Mouse (Mus musculus) neural tube, embryonic 14.5 days (tissue): ENCODE data around the gene Hipk4. TPM values are rescaled to one million over a fixed set of nuclear protein-coding genes. Genes with fewer than 3 reads are reported as not detected.

ENCODE experiments used
- ATAC-seq: fragments of 200-750 bp; cut with Nextera tagmentation; 2 replicates; pipeline ENCODE4 v1.8.0; 2017; ENCODE audit warnings: low read depth, mild to moderate bottlenecking, moderate TSS enrichment, moderate library complexity
- H3K27ac ChIP-seq: fragments of 300-500 bp; sonication (generic); 2 replicates; pipeline ENCODE4 v1.5.1; 2014; ENCODE audit warnings: low read depth, mild to moderate bottlenecking, control low read depth, low read length, moderate library complexity, mixed read lengths
- H3K27me3 ChIP-seq: fragments of 300-500 bp; sonication (generic); 2 replicates; pipeline ENCODE4 v1.6.1; 2014; ENCODE audit warnings: low read length; ENCODE audit not compliant: control insufficient read depth, insufficient read depth
- H3K36me3 ChIP-seq: fragments of 300-500 bp; sonication (generic); 2 replicates; pipeline ENCODE4 v1.6.1; 2014; ENCODE audit warnings: low read length, mixed read lengths; ENCODE audit not compliant: control insufficient read depth, insufficient read depth
- H3K4me1 ChIP-seq: fragments of 300-500 bp; sonication (generic); 2 replicates; pipeline ENCODE4 v1.6.1; 2014; ENCODE audit warnings: low read length; ENCODE audit not compliant: control insufficient read depth, insufficient read depth
- H3K4me2 ChIP-seq: fragments of 300-500 bp; sonication (generic); 2 replicates; pipeline ENCODE4 v1.6.1; 2014; ENCODE audit warnings: mild to moderate bottlenecking, low read depth, low read length, control low read depth
- H3K4me3 ChIP-seq: fragments of 300-500 bp; sonication (generic); 2 replicates; pipeline ENCODE4 v1.5.1; 2014; ENCODE audit warnings: low read depth, low read length, control low read depth, mixed read lengths
- H3K9ac ChIP-seq: fragments of 300-500 bp; sonication (generic); replicated peaks from 2 replicates; pipeline ENCODE4 v1.6.1; 2014; ENCODE audit warnings: low read depth, mild to moderate bottlenecking, control low read depth, low read length, mixed read lengths
- H3K9me3 ChIP-seq: fragments of 300-500 bp; sonication (generic); 2 replicates; pipeline ENCODE4 v1.6.1; 2016; ENCODE audit warnings: low read length; ENCODE audit not compliant: control insufficient read depth
- WGBS: fragments of 180-500 bp; shearing (Covaris S2); extraction: QIAGEN DNeasy Blood & Tissue Kit; methylation state at CpG from one replicate; pipeline ENCODE4 v1.1.7; 2014; 5-methylcytosine and 5-hydroxymethylcytosine counted together
- polyA plus RNA-seq: library from polyadenylated mRNA; unstranded; fragments of >200 nt; fragmentation: Nextera tagmentation; extraction: Ambion mirVana; gene quantifications from 2 replicates; pipeline ENCODE4 v1.2.1, GENCODE M21; 2014

The Hipk4 gene
- polyA plus RNA-seq, result 1.2 and 2.1 TPM in 2 replicates

- Histone ChIP-seq H3K27me3 (no peaks in the 10 kb centered on the region), H3K27ac (no peak within 1 kb of the TSS), H3K9ac (no peak within 1 kb of the TSS), H3K4me1 (no peaks in the 10 kb centered on the region), H3K36me3 (no peaks in the 10 kb centered on the region), H3K4me3 (no peak within 1 kb of the TSS), H3K4me2 (no peak within 1 kb of the TSS), H3K9me3 (no peaks in the 10 kb centered on the region)
- 68% methylated on average over 5 of the region's 5 CpGs for WGBS
- no peak for ATAC-seq
Observed at GRCm38 (mm10) chr7:27522967-27523366, at the start of gene Hipk4. Gene Hipk4, plus strand, starts transcription at chr7:27523267.

GRCm38 (mm10) chr7:27473835-27474489 lies 49.1 kb upstream of the Hipk4 start:
- Histone ChIP-seq H3K4me3 (peak overlapping the region; percentile 53), H3K36me3 (peaks cover 8% of the 10 kb centered on the region; the same call in 1 of the 2 replicates), H3K9me3 (no peaks in the 10 kb centered on the region), H3K9ac (peak overlapping the region; percentile 45), H3K27ac (peak overlapping the region; percentile 72), H3K27me3 (no peaks in the 10 kb centered on the region), H3K4me2 (peak overlapping the region; percentile 68), H3K4me1 (peaks cover 3% of the 10 kb centered on the region; the same call in 1 of the 2 replicates)
- no peak for ATAC-seq
- WGBS, result under 1% methylated on average over 34 of the region's 34 CpGs

- H3K27me3 ChIP-seq, result no peaks in the 10 kb centered on the region
- peak overlapping the region; percentile 72; the same call in 1 of the 2 replicates for H3K27ac ChIP-seq
- H3K4me1 ChIP-seq, result peaks cover 3% of the 10 kb centered on the region; the same call in 1 of the 2 replicates
- peak overlapping the region; percentile 68 for H3K4me2 ChIP-seq
- peaks cover 8% of the 10 kb centered on the region; the same call in 1 of the 2 replicates for H3K36me3 ChIP-seq
- no peak overlapping the region; the same call in 1 of the 2 replicates for H3K9ac ChIP-seq
- under 1% methylated on average over 23 of the region's 23 CpGs for WGBS
- H3K4me3 ChIP-seq, result peak overlapping the region; percentile 53
- no peaks in the 10 kb centered on the region for H3K9me3 ChIP-seq
- ATAC-seq, result peak; percentile 89
Observed at GRCm38 (mm10) chr7:27474490-27474954, 48.5 kb upstream of the Hipk4 start.

- Histone ChIP-seq H3K9ac (no peak overlapping the region), H3K4me3 (no peak overlapping the region), H3K36me3 (peaks cover 8% of the 10 kb centered on the region; the same call in 1 of the 2 replicates), H3K4me2 (no peak overlapping the region), H3K9me3 (no peaks in the 10 kb centered on the region), H3K27me3 (no peaks in the 10 kb centered on the region), H3K27ac (no peak overlapping the region), H3K4me1 (peaks cover 3% of the 10 kb centered on the region; the same call in 1 of the 2 replicates)
- 97% methylated on average over 2 of the region's 2 CpGs for WGBS
- no peak for ATAC-seq
Observed at GRCm38 (mm10) chr7:27475596-27475995, 47.5 kb upstream of the Hipk4 start.

- WGBS, result 98% methylated on average over 14 of the region's 14 CpGs
- Histone ChIP-seq H3K36me3 (peaks cover 8% of the 10 kb centered on the region; the same call in 1 of the 2 replicates), H3K4me1 (peaks cover 3% of the 10 kb centered on the region; the same call in 1 of the 2 replicates), H3K4me2 (no peak overlapping the region), H3K27me3 (no peaks in the 10 kb centered on the region), H3K9me3 (no peaks in the 10 kb centered on the region), H3K9ac (no peak overlapping the region), H3K27ac (no peak overlapping the region), H3K4me3 (no peak overlapping the region)
- no peak for ATAC-seq
Observed at GRCm38 (mm10) chr7:27476098-27476635, 46.9 kb upstream of the Hipk4 start.

GRCm38 (mm10) chr7:27478561-27478960 lies 44.5 kb upstream of the Hipk4 start:
- peaks cover 8% of the 10 kb centered on the region; the same call in 1 of the 2 replicates for H3K36me3 ChIP-seq
- no peaks in the 10 kb centered on the region for H3K27me3 ChIP-seq
- H3K27ac ChIP-seq, result no peak overlapping the region
- no peak for ATAC-seq
- H3K4me2 ChIP-seq, result no peak overlapping the region
- 84% methylated on average over 7 of the region's 7 CpGs for WGBS
- peaks cover 4% of the 10 kb centered on the region; the same call in 1 of the 2 replicates for H3K4me1 ChIP-seq
- H3K4me3 ChIP-seq, result no peak overlapping the region
- H3K9me3 ChIP-seq, result no peaks in the 10 kb centered on the region
- H3K9ac ChIP-seq, result no peak overlapping the region

- Histone ChIP-seq H3K36me3 (peaks cover 8% of the 10 kb centered on the region; the same call in 1 of the 2 replicates), H3K4me2 (no peak overlapping the region), H3K9me3 (no peaks in the 10 kb centered on the region), H3K27ac (no peak overlapping the region), H3K4me1 (peaks cover 4% of the 10 kb centered on the region; the same call in 1 of the 2 replicates), H3K9ac (no peak overlapping the region), H3K27me3 (no peaks in the 10 kb centered on the region), H3K4me3 (no peak overlapping the region)
- WGBS, result 78% methylated on average over 1 of the region's 1 CpGs
- ATAC-seq, result no peak
Observed at GRCm38 (mm10) chr7:27479750-27480149, 43.3 kb upstream of the Hipk4 start.

- H3K36me3 ChIP-seq, result peaks cover 8% of the 10 kb centered on the region; the same call in 1 of the 2 replicates
- H3K4me2 ChIP-seq, result no peak overlapping the region
- H3K9ac ChIP-seq, result peak overlapping the region; percentile 16; the same call in 1 of the 2 replicates
- no peaks in the 10 kb centered on the region for H3K27me3 ChIP-seq
- H3K4me3 ChIP-seq, result no peak overlapping the region
- peaks cover 4% of the 10 kb centered on the region; the same call in 1 of the 2 replicates for H3K4me1 ChIP-seq
- 83% methylated on average over 3 of the region's 3 CpGs for WGBS
- H3K9me3 ChIP-seq, result no peaks in the 10 kb centered on the region
- no peak overlapping the region for H3K27ac ChIP-seq
- ATAC-seq, result no peak
Observed at GRCm38 (mm10) chr7:27480506-27480905, 42.6 kb upstream of the Hipk4 start.
